Mouse (Mus musculus): ENCODE data around the gene H2-Eb1. TPM values are rescaled to one million over a fixed set of nuclear protein-coding genes. Genes with fewer than 3 reads are reported as not detected.

The H2-Eb1 gene
- total RNA-seq, 2 experiments from 2014 or later, result 1.0 to 1.3 TPM

DNA sequence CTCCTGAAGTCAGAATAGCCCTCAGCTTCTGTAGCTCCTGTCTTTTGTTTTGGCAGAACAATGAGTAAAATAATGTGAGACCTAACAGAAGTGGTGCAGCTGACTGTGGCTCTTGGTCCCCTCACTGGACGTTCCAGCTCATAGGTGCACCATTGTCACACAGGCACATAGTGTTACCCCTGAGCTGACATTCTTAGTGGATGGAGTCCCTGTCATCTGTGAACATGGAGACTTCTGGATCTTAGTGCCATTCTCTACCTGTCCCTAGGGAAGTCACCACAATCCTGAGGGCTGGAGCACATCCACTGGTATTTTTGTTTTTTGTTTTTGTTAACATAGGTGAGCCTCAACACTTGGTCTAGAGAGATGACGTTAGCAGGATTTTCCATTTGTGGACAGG is 34.7 kb upstream of the H2-Eb1 start:
- no peak overlapping the region for H3K27ac ChIP-seq
- no peak for TF ChIP-seq CTCF (conservative IDR thresholded peaks at IDR 0.05)
- DNase-seq (ENCODE audit: low spot score in 2 of 2), result no peak
- H3K4me3 ChIP-seq, result no peak overlapping the region

DNA sequence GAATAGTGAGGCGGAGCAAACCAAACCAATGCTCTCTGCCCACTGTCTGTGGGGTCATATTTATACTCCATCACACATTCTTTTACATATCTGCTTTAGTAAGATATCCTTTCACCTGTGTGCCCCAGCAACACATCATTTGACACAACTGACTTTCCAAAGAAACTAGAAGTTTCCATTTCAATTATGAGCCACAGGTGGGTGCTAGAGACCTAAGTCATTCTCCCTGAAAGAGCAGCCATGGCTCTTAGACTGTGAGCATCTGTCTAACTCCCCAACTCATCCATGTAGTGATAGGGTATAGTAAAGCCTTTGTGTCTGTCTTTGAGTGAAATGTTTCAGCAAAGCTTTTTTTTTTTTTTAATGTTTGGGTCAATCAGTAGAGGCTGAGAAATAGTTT is 33.6 kb upstream of the H2-Eb1 start:
- no peak for TF ChIP-seq CTCF (conservative IDR thresholded peaks at IDR 0.05)
- Histone ChIP-seq H3K27ac (no peak overlapping the region), H3K4me3 (no peak overlapping the region)
- no peak for DNase-seq (ENCODE audit: low spot score in 2 of 2)

DNA sequence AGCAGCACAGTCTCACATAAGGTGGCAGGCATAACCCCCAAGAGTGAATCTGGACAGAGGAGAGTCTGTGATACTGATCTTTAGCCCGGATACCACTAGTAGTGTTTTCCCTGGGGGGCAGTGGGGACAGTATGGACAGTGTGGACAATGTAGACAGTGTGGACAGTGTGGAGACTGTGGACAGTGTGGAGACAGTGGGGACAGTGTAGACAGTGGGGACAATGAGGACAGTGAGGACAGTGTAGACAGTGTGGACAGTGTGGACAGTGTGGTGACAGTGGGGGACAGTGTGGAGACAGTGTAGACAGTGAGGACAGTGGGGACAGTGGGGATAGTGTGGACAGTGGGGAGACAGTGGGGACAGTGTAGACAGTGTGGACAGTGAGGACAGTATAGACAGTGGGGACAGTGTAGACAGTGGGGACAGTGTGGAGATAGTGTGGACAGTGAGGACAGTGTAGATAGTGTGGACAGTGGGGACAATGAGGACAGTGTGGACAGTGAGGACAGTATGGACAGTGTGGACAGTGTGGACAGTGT is 25.1 kb upstream of the H2-Eb1 start:
- Histone ChIP-seq H3K4me3 (no peak overlapping the region), H3K27ac (no peak overlapping the region)
- DNase-seq (ENCODE audit: low spot score in 2 of 2), result no peak
- TF ChIP-seq CTCF (conservative IDR thresholded peaks at IDR 0.05), result no peak

DNA sequence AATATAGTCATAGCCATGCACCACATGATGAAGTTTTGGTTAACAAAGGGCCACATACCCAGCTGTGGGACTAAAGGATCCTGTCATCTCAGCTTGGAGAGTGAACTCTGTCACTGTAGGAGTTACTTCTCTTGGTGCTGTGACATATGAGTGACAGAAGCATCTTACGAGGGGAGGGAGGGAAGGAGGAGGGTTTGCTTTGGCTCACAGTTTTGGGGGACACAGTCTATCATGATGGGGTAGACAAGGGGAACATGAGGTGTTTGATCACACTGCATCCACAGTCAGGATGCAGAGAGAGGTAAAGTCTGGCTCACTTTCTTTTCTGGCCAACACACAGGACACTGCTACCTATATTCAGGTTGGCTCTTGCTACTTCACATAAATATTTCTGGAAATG is 23.8 kb upstream of the H2-Eb1 start:
- Histone ChIP-seq H3K27ac (no peak overlapping the region), H3K4me3 (no peak overlapping the region)
- TF ChIP-seq CTCF (conservative IDR thresholded peaks at IDR 0.05), result no peak
- DNase-seq (ENCODE audit: low spot score in 2 of 2), result no peak

DNA sequence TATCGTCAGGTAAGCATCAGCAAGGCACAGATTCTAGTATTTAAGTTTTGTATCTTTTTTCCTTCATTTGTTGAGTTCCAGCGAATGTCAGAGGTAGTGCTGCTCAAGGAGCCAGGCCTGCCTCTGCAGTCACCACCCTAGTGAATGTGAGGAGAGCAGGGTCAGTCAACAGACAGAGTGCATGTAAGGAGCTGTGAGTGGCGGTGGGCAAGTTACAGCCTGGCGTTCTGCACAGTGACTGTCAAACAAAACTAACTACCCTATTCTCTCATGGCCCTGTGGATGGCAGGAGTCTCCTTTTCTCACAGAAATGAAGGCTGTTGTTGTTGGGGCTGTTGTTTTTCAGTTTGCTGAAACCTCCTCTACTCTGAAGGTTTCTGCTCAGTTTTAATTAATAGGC is 20.3 kb upstream of the H2-Eb1 start:
- H3K4me3 ChIP-seq, result no peak overlapping the region
- TF ChIP-seq CTCF (conservative IDR thresholded peaks at IDR 0.05), result no peak

DNA sequence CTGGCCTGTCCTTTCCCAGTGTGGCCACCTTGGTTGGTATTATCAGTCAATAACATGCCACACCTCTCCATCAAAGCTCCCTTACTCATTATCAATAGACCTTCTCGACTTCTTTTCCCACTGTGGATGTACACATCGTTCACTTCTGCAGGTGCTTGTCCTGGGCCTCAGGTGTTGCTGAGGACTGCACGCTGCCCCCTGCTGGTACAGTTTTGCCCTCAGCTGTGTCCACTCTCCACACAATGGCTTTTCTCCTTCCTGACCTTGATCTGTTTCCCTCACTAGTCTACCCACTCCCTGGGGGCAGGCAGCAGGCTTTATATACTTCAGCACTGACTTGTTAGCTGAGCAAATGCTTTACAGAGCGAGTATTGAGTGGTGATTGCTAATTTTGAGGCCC is 19.8 kb upstream of the H2-Eb1 start:
- TF ChIP-seq CTCF (conservative IDR thresholded peaks at IDR 0.05), result peak; percentile 64
- no peak overlapping the region for H3K4me3 ChIP-seq
- no peak overlapping the region for H3K27ac ChIP-seq
- DNase-seq (ENCODE audit: low spot score in 2 of 2), result no peak

More for the DNA sequence above, 20.3 kb upstream of the H2-Eb1 start:
- DNase-seq (ENCODE audit: low spot score in 2 of 2), result no peak
- H3K27ac ChIP-seq, result no peak overlapping the region

DNA sequence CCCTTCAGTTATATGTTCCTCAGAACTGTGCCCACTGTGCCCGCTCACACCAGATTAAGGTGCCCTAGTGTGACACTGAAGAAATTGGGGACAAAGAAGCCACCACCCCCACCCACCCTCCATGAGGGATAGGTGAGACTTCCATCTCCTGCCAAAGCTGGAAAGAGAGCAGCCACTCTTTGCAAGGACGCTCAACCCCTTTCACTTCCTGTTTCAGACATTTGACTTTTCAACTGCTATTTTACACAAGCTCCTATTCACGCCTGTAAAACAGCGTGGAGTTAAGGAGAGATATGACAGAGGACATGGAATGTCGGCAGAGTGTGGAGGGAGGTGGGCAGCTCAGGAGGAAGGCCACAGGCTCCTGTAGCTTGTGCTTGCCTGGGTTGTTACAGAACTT is 19.2 kb upstream of the H2-Eb1 start:
- no peak for DNase-seq (ENCODE audit: low spot score in 2 of 2)
- Histone ChIP-seq H3K27ac (no peak overlapping the region), H3K4me3 (no peak overlapping the region)
- TF ChIP-seq CTCF (conservative IDR thresholded peaks at IDR 0.05), result no peak

DNA sequence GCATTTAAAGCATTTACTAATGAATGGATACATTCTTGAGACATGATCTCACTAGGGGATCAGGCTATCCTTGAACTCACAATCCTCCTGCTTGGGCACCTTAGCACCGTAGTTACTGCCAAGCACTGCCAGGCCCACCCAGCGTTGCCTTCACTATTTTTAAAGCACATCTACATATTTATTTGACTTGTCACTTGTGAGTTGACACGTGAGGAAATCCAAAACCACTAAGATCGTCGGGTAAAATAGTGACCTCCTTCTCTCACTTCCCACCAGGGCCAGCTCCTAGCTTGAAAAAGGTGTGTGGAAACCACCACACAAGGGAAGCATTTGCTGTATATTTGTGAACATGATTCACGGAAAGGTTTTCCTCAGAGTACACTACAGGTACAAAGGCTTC is 18.7 kb upstream of the H2-Eb1 start:
- no peak for TF ChIP-seq CTCF (conservative IDR thresholded peaks at IDR 0.05)
- H3K27ac ChIP-seq, result no peak overlapping the region
- no peak overlapping the region for H3K4me3 ChIP-seq

DNA sequence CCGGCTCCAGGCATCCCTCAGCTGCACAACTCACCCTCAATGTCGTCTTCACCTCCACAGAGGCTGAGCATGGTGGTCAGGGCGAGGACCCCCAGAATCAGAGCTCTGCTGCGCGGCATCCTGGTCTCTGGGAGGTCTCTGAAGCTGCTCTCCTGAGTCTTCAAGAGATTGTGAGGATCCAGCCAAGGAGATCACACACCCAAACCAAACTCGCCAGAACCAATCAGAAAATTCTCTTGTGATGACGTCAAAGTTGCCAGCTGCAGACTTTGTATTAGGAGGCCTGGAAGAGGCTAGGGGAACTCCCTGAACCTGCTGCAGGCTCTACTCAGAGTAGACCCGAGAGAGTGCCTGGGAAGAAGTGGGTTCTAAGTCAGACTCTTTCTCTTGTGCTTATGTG is 18.0 kb upstream of the H2-Eb1 start, which contains the start of gene H2-Aa:
H2-Aa (minus strand) TSS at position 176 of the 400 bp plus-strand sequence.
- no peak within 1 kb of the TSS for H3K4me3 ChIP-seq
- TF ChIP-seq CTCF (conservative IDR thresholded peaks at IDR 0.05), result no peak
- peak; percentile 80 for DNase-seq (ENCODE audit: low spot score in 2 of 2)
- no peak within 1 kb of the TSS for H3K27ac ChIP-seq

More for the DNA sequence above, 18.7 kb upstream of the H2-Eb1 start:
- no peak for DNase-seq (ENCODE audit: low spot score in 2 of 2)

DNA sequence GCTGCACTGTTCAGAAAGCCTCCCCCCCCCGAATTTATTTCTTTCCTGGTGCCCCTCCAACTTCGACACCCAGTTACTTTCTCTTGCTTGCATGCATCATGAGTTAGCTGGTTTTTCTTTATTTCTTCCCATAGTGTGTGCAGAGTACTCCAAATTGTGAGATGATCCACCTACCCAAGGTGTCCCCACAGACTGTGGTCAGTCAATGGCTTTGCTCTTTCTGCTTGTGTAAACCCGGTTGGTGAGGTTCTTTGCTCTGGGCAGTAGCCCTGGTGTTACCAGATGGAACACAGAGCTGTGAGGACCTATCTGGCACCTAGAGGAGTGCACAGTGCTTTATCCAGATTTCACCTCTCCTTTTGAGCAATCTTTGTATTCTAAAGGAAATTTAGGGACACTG is 17.5 kb upstream of the H2-Eb1 start:
- TF ChIP-seq CTCF (conservative IDR thresholded peaks at IDR 0.05), result no peak
- DNase-seq (ENCODE audit: low spot score in 2 of 2), result no peak
- no peak overlapping the region for H3K4me3 ChIP-seq
- H3K27ac ChIP-seq, result no peak overlapping the region

DNA sequence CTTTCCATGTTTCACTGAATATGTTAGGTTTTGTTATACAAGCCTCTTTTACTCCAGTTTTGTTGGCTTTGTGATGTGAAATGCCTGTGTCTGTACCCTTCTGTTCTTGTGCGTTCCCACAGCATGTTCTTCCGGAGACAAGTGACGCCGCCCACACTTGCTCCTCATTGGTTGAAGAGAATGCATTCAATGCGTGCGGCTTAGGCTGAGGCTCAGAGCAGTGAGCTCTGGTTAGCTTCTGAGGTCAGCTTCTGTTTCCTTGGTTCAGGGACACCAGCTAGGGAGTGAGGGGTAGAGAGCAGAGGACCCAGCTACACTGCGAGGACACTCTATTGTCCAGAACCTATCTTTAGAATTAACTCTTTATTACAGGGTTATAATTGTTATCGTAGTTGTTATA is 14.1 kb upstream of the H2-Eb1 start:
- no peak for TF ChIP-seq CTCF (conservative IDR thresholded peaks at IDR 0.05)
- no peak overlapping the region for H3K4me3 ChIP-seq
- H3K27ac ChIP-seq, result no peak overlapping the region
- DNase-seq (ENCODE audit: low spot score in 2 of 2), result peak; percentile 77 to 82

DNA sequence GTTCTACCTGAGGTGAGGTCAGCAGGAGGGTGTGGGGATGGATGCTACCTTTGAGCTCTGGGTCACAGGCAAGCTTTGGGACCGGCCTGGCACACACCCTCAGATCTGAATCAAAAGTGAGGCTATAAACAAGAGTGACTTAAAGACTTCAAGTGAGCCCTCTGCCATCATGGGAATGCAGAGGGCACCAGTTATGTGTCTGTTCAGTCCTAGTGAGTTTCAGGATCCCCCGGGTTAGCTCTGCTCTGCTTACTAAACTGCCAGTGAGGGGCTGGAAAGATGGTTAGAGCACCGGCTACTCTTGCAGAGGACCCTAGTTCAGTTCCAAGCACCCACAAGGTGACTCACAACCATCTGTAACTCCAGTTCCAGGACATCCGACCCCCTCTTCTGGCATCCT is 13.1 kb upstream of the H2-Eb1 start:
- no peak for TF ChIP-seq CTCF (conservative IDR thresholded peaks at IDR 0.05)
- no peak for DNase-seq (ENCODE audit: low spot score in 2 of 2)
- no peak overlapping the region for H3K27ac ChIP-seq
- no peak overlapping the region for H3K4me3 ChIP-seq

DNA sequence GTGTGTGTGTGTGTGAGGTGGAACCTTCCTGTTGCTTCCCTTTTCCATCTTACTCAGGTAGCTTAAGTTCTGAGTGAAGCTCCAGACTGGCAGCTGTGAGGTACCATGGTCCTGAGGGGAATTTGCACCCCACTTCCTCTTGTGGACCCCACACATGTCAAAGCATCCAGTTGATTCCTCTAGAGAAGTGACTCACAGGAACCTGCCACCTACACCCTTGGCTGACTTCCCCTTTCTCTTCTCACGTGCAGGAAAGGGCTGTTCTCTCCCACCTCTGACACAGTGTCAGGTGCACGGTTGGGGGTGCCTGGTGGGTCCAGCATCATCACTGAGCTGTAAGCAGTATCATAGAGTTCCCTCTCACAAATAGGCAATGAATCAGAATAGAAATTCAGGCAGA is 12.1 kb upstream of the H2-Eb1 start:
- Histone ChIP-seq H3K27ac (no peak overlapping the region), H3K4me3 (no peak overlapping the region)
- TF ChIP-seq CTCF (conservative IDR thresholded peaks at IDR 0.05), result no peak
- DNase-seq (ENCODE audit: low spot score in 2 of 2), result no peak

DNA sequence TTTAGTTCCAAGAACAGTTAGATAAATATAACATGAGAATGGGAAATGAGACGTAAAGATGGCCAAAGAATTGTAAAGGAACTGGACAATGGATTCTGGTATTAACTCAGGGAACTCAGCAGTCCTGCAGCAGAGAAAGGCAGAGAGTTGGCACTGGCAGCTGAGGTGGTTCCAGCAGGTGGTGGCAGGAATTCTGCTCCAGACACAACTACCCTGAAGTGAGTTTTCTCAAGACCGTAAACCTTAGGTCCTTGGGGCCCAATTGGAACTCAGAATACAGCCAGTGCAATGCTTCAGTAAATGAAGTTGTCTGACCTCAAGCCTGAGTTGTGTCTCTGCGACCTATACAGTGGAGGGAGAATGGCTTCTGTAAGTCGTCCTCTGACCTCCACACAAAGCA is 11.4 kb upstream of the H2-Eb1 start:
- DNase-seq (ENCODE audit: low spot score in 2 of 2), result no peak
- no peak overlapping the region for H3K4me3 ChIP-seq
- no peak overlapping the region for H3K27ac ChIP-seq
- no peak for TF ChIP-seq CTCF (conservative IDR thresholded peaks at IDR 0.05)

DNA sequence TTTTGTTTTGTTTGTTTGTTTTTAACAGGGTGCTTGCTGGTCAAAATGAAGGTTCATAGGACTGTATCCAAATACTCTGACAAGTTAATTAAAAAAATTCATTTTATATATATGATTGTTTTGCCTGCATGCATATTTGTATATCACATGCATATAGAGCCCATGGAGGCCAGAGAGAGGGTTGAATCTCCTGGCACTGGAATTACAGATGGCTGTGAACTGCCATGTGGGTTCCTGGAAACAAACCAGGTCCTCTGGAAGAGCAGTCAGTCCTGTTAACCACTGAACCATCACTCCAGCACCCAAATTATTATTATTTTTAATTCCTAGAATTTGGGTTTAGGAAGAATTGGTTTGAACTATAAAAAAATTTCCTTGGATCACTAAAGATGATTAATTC is 10.4 kb upstream of the H2-Eb1 start:
- no peak overlapping the region for H3K27ac ChIP-seq
- no peak for DNase-seq (ENCODE audit: low spot score in 2 of 2)
- H3K4me3 ChIP-seq, result no peak overlapping the region
- TF ChIP-seq CTCF (conservative IDR thresholded peaks at IDR 0.05), result no peak
